Comparison of ENCODE assay signal across 9 mouse cellular contexts in genomic region chr10:81092465-81093250, GRCm38 (mm10). TPM values are rescaled to one million over a fixed set of nuclear protein-coding genes. Genes with fewer than 3 reads are reported as not detected.
A peak's percentile ranks its signal among the peaks of the same experiment; 100 is the strongest.
DNase-seq lines count a peak whose midpoint lies in the region; ATAC-seq and TF ChIP-seq lines count a peak whose summit lies in the region.
"Had no signal": no experiment of that assay in that cellular context is flagged by ENCODE, and none has a peak within 500 bp of the region (broad histone marks: within the 10 kb centered on the region; RNA-seq: fewer than 3 reads in every experiment).

No protein-coding gene starts in this region.

- H3K4me1 ChIP-seq in heart, embryonic 11.5 days (ENCODE audit: control insufficient read depth, insufficient read depth, low read length): peaks cover 11% of the 10 kb centered on the region
- peaks cover 17% of the 10 kb centered on the region for H3K4me1 ChIP-seq in heart, embryonic 13.5 days
- H3K4me1 ChIP-seq in liver, adult 2 months (ENCODE audit: control insufficient read depth, insufficient read depth, low read length): peaks cover 22% of the 10 kb centered on the region
- no peaks in the 10 kb centered on the region for H3K4me1 ChIP-seq in midbrain, embryonic 15.5 days

- 44% methylated on average over 22 of the region's 22 CpGs for WGBS in heart, embryonic 11.5 days (ENCODE audit: insufficient replicate concordance)
- 42% methylated on average over 22 of the region's 22 CpGs for WGBS in heart, embryonic 13.5 days
- 8% methylated on average over 22 of the region's 22 CpGs for WGBS in liver, adult 2 months
- 58% methylated on average over 22 of the region's 22 CpGs for WGBS in midbrain, embryonic 15.5 days

- no peaks in the 10 kb centered on the region for H3K36me3 ChIP-seq in heart, embryonic 11.5 days (ENCODE audit: control insufficient read depth, insufficient read depth, low read length)
- H3K36me3 ChIP-seq in heart, embryonic 13.5 days: no peaks in the 10 kb centered on the region
- peaks cover 31% of the 10 kb centered on the region for H3K36me3 ChIP-seq in liver, adult 2 months (ENCODE audit: control insufficient read depth, insufficient read depth, low read length)
- no peaks in the 10 kb centered on the region for H3K36me3 ChIP-seq in midbrain, embryonic 15.5 days (replicated peaks)

- H3K9ac ChIP-seq in heart, embryonic 11.5 days (ENCODE audit: low read depth, low read length): no peak overlapping the region
- 0 out of 2 replicates have a peak overlapping the region, but pooled peaks have one; percentile 20 for H3K9ac ChIP-seq in heart, embryonic 13.5 days
- peak overlapping the region; percentile 88 for H3K9ac ChIP-seq in liver, adult 2 months (ENCODE audit: low read depth, low read length)
- no peak overlapping the region for H3K9ac ChIP-seq in midbrain, embryonic 15.5 days

- ATAC-seq in heart, embryonic 11.5 days (replicated peaks; ENCODE audit: insufficient number of reproducible peaks, low FRiP score, low TSS enrichment): no peak
- ATAC-seq in heart, embryonic 13.5 days (ENCODE audit: extremely low read depth, insufficient number of reproducible peaks, low FRiP score, low TSS enrichment): no peak
- no peak for ATAC-seq in inflammation-experienced regulatory T-cells, adult 6 months
- no peak for ATAC-seq in midbrain, embryonic 15.5 days (replicated peaks)

- H3K27ac ChIP-seq in heart, embryonic 11.5 days (ENCODE audit: low read depth, low read length): no peak overlapping the region
- no peak overlapping the region for H3K27ac ChIP-seq in heart, embryonic 13.5 days (replicated peaks)
- H3K27ac ChIP-seq in liver, adult 2 months (replicated peaks; ENCODE audit: insufficient read depth, low read depth, low read length): peak overlapping the region; percentile 98
- no peak overlapping the region for H3K27ac ChIP-seq in midbrain, embryonic 15.5 days

- H3K9me3 ChIP-seq in heart, embryonic 11.5 days (replicated peaks; ENCODE audit: control insufficient read depth, low read length): no peaks in the 10 kb centered on the region; the same call in 1 of the 2 replicates
- 0 out of 2 replicates have a peak, but pooled peaks cover under 1% of the 10 kb centered on the region for H3K9me3 ChIP-seq in heart, embryonic 13.5 days
- no peaks in the 10 kb centered on the region for H3K9me3 ChIP-seq in midbrain, embryonic 15.5 days

- no peak overlapping the region for H3K4me2 ChIP-seq in heart, embryonic 11.5 days
- H3K4me2 ChIP-seq in heart, embryonic 13.5 days: peak overlapping the region; percentile 19; the same call in 1 of the 2 replicates
- H3K4me2 ChIP-seq in midbrain, embryonic 15.5 days: no peak overlapping the region

- TF ChIP-seq CTCF in liver, adult 2 months (IDR thresholded peaks at IDR 0.05; ENCODE audit: low read depth, low read length): 0 out of 2 replicates have a peak, but pooled peaks have one; percentile 1

- peak; percentile 97 for TF ChIP-seq POLR2A in liver, adult 2 months (IDR thresholded peaks at IDR 0.05; ENCODE audit: extremely low read depth, insufficient read depth, low read length)

- no peak overlapping the region for H3K4me3 ChIP-seq in heart, embryonic 11.5 days (ENCODE audit: low read depth, low read length)
- no peak overlapping the region for H3K4me3 ChIP-seq in heart, embryonic 13.5 days
- peak overlapping the region; percentile 69 for H3K4me3 ChIP-seq in liver, adult 2 months (ENCODE audit: insufficient read depth, low read depth, low read length)
- H3K4me3 ChIP-seq in midbrain, embryonic 15.5 days: no peak overlapping the region

- H3K79me2 ChIP-seq in liver, adult 2 months (ENCODE audit: control insufficient read depth, insufficient read depth, low read length): no peaks in the 10 kb centered on the region

- DNase-seq in heart, adult 18-20 months: peak; percentile 22 to 37
- peak; percentile 68 for DNase-seq in NIH3T3 (ENCODE audit: low read depth)
- DNase-seq in liver, adult 2 months (ENCODE audit: extremely low read depth, low read depth, low spot score): peak; percentile 97
- DNase-seq in cerebellum, adult 11-12 months: no peak

- H3K27me3 ChIP-seq in heart, embryonic 11.5 days (ENCODE audit: control insufficient read depth, insufficient read depth, low read length): peaks cover 3% of the 10 kb centered on the region
- H3K27me3 ChIP-seq in heart, embryonic 13.5 days (replicated peaks): no peaks in the 10 kb centered on the region
- no peaks in the 10 kb centered on the region for H3K27me3 ChIP-seq in liver, adult 2 months (ENCODE audit: control insufficient read depth, insufficient read depth, low read length)
- H3K27me3 ChIP-seq in midbrain, embryonic 15.5 days (replicated peaks): peaks cover 2% of the 10 kb centered on the region; the same call in 1 of the 2 replicates
- H3K27me3 ChIP-seq: CH12.LX had no signal

RNA-seq across cellular contexts. Expression of gene Creb3l3, which starts 6.0 kb away (rescaled TPM):
- under 1 TPM; 0.31 to 0.74 TPM for total RNA-seq in heart, adult 18-20 months (2021)
- 0.37 and 1.0 TPM in 2 replicates for polyA plus RNA-seq in heart, embryonic 11.5 days (2014; fragmentation: Nextera tagmentation; extraction: Ambion mirVana)
- 0.83 and 1.1 TPM in 2 replicates for polyA plus RNA-seq in heart, embryonic 13.5 days (2015; fragmentation: Nextera tagmentation; extraction: Ambion mirVana)
- total RNA-seq in liver, adult 2 months (2014; rRNA removed): 190 and 205 TPM in 2 replicates
- 287 and 308 TPM in 2 replicates for polyA plus RNA-seq in liver, adult 2 months (2012; rRNA removed)
- polyA plus RNA-seq in inflammation-experienced regulatory T-cells, adult 6 months (2017; shearing (Covaris generic)): not detected
- 0.36 and 0.48 TPM in 2 replicates for polyA plus RNA-seq in midbrain, embryonic 15.5 days (2015; fragmentation: Nextera tagmentation; extraction: Ambion mirVana)
- total RNA-seq: CH12.LX had no signal

RNA-seq across cellular contexts. Expression of gene Map2k2, which starts 13.1 kb away (rescaled TPM):
- 100 to 1,000 TPM; 118 to 132 TPM for total RNA-seq in heart, adult 18-20 months (2021)
- 153 and 154 TPM in 2 replicates for polyA plus RNA-seq in heart, embryonic 11.5 days (2014; fragmentation: Nextera tagmentation; extraction: Ambion mirVana)
- 150 TPM in 2 replicates for polyA plus RNA-seq in heart, embryonic 13.5 days (2015; fragmentation: Nextera tagmentation; extraction: Ambion mirVana)
- total RNA-seq in liver, adult 2 months (2014; rRNA removed): 46.6 and 61.1 TPM in 2 replicates
- polyA plus RNA-seq in liver, adult 2 months (2012; rRNA removed): 192 and 231 TPM in 2 replicates
- 10 to 100 TPM; 22.1 to 27.1 (median 23.3) TPM for polyA plus RNA-seq in inflammation-experienced regulatory T-cells, adult 6 months (2017; shearing (Covaris generic))
- polyA plus RNA-seq in midbrain, embryonic 15.5 days (2015; fragmentation: Nextera tagmentation; extraction: Ambion mirVana): 258 and 270 TPM in 2 replicates

RNA-seq across cellular contexts. Expression of gene Thop1, which starts 22.8 kb away (rescaled TPM):
- total RNA-seq in heart, adult 18-20 months (2021): 10 to 100 TPM; 12.8 to 14.8 TPM
- 30.9 and 31.1 TPM in 2 replicates for polyA plus RNA-seq in heart, embryonic 11.5 days (2014; fragmentation: Nextera tagmentation; extraction: Ambion mirVana)
- 29.1 and 33.8 TPM in 2 replicates for polyA plus RNA-seq in heart, embryonic 13.5 days (2015; fragmentation: Nextera tagmentation; extraction: Ambion mirVana)
- 7.4 and 9.3 TPM in 2 replicates for total RNA-seq in liver, adult 2 months (2014; rRNA removed)
- polyA plus RNA-seq in liver, adult 2 months (2012; rRNA removed): 12.0 and 13.1 TPM in 2 replicates
- polyA plus RNA-seq in inflammation-experienced regulatory T-cells, adult 6 months (2017; shearing (Covaris generic)): 1 to 10 TPM; 1.9 to 2.7 (median 2.5) TPM
- 48.8 and 52.2 TPM in 2 replicates for polyA plus RNA-seq in midbrain, embryonic 15.5 days (2015; fragmentation: Nextera tagmentation; extraction: Ambion mirVana)

RNA-seq across cellular contexts. Expression of gene Sgta, which starts 32.7 kb away (rescaled TPM):
- total RNA-seq in heart, adult 18-20 months (2021): 100 to 1,000 TPM in 1 of 2 experiments, 10 to 100 TPM in 1; 99.5 to 102 TPM
- polyA plus RNA-seq in heart, embryonic 11.5 days (2014; fragmentation: Nextera tagmentation; extraction: Ambion mirVana): 130 and 159 TPM in 2 replicates
- polyA plus RNA-seq in heart, embryonic 13.5 days (2015; fragmentation: Nextera tagmentation; extraction: Ambion mirVana): 152 and 162 TPM in 2 replicates
- total RNA-seq in liver, adult 2 months (2014; rRNA removed): 43.9 and 53.8 TPM in 2 replicates
- 136 and 146 TPM in 2 replicates for polyA plus RNA-seq in liver, adult 2 months (2012; rRNA removed)
- polyA plus RNA-seq in inflammation-experienced regulatory T-cells, adult 6 months (2017; shearing (Covaris generic)): 10 to 100 TPM; 66.4 to 86.5 (median 71.0) TPM
- 353 and 376 TPM in 2 replicates for polyA plus RNA-seq in midbrain, embryonic 15.5 days (2015; fragmentation: Nextera tagmentation; extraction: Ambion mirVana)

RNA-seq across cellular contexts. Expression of gene Zbtb7a, which starts 42.4 kb away (rescaled TPM):
- 10 to 100 TPM; 33.8 to 34.9 TPM for total RNA-seq in heart, adult 18-20 months (2021)
- polyA plus RNA-seq in heart, embryonic 11.5 days (2014; fragmentation: Nextera tagmentation; extraction: Ambion mirVana): 10.6 and 10.8 TPM in 2 replicates
- 19.5 and 20.1 TPM in 2 replicates for polyA plus RNA-seq in heart, embryonic 13.5 days (2015; fragmentation: Nextera tagmentation; extraction: Ambion mirVana)
- 10.0 and 14.2 TPM in 2 replicates for total RNA-seq in liver, adult 2 months (2014; rRNA removed)
- polyA plus RNA-seq in liver, adult 2 months (2012; rRNA removed): 28.6 and 34.0 TPM in 2 replicates
- 10 to 100 TPM in 1 of 3 experiments, 1 to 10 TPM in 2; 8.5 to 10.8 (median 9.3) TPM for polyA plus RNA-seq in inflammation-experienced regulatory T-cells, adult 6 months (2017; shearing (Covaris generic))
- 16.2 and 16.7 TPM in 2 replicates for polyA plus RNA-seq in midbrain, embryonic 15.5 days (2015; fragmentation: Nextera tagmentation; extraction: Ambion mirVana)

Comparison
In these comparisons a context has a peak if more than half of its experiments do, and no peak if none do; other contexts are left out.
1. H3K9ac ChIP-seq: peak in heart, embryonic 13.5 days (single experiment) and liver, adult 2 months (single experiment); none in heart, embryonic 11.5 days (single experiment) and midbrain, embryonic 15.5 days (single experiment).
2. RNA of gene Creb3l3, which starts 6.0 kb away (polyA plus RNA-seq): 287 to 308 TPM in liver, adult 2 months; 0.37 to 1.0 TPM in heart, embryonic 11.5 days, 0.83 to 1.1 TPM in heart, embryonic 13.5 days, 0.36 to 0.48 TPM in midbrain, embryonic 15.5 days and not detected in inflammation-experienced regulatory T-cells, adult 6 months; every median in the first group is over 100 times any median in the second.